Mouse (Mus musculus) left cerebral cortex, adult 9 months (tissue): ENCODE data around the gene Hivep2.

Experiments
- DNase-seq, 2 experiments: peaks; one replicate each; pipeline ENCODE4 v3.0.0; 2022; ENCODE audit warnings: low spot score in 2 of 2

The Hivep2 gene

GRCm38 (mm10) chr10:14048322-14048915 is 82.5 kb downstream of the Hivep2 start:
- DNase-seq, result no peak

GRCm38 (mm10) chr10:14048916-14049445 is 83.1 kb downstream of the Hivep2 start:
- DNase-seq, result no peak

GRCm38 (mm10) chr10:14049686-14050085 is 83.8 kb downstream of the Hivep2 start:
- DNase-seq, result no peak

GRCm38 (mm10) chr10:14050586-14050985 is 84.7 kb downstream of the Hivep2 start:
- no peak for DNase-seq

DNA sequence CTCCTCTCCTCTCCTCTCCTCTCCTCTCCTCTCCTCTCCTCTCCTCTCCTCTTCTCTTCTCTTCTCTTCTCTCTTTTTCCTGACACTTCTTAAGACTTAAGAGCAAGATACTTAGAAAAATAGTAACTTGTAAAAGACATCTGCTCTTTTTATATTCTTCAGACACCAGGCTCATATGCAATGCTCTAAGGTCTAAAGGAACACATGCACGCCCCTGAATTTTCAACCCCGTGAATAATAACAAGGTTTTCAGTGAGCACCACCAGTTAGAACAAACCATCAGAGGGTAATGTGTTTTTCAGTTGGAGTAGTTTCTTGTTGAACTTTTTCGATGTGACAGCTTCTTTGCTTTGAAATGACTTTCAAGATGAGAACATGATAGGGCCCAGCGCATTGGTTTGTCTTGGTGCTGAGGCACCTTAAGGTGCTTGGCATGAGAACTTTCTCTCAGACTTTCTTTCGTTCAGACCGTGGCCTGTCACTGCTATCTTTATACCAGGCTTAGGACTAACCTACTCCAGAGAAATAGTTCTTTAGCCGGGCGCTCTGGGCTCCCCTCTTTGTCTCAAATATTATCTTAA is 86.3 kb downstream of the Hivep2 start:
- DNase-seq, result no peak

DNA sequence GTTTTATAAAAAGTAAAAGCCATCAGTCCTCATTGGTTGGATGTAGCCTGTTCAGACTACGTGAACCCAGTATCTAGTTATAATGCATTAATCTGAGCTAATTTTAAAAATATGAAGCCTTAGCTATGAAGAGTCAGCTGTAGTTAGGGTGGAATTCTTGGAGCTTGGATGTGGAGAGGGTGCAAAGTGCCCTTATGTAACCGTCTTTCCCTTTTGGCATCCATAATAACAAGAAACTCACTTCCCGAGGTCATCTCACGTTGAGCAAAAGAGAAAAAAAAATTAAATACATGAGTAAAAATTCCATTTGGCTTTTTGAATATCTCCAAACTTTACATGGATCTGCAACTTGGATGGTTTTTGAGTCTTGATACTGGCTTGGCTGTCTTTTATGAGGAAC is 89.0 kb downstream of the Hivep2 start:
- DNase-seq, result no peak

DNA sequence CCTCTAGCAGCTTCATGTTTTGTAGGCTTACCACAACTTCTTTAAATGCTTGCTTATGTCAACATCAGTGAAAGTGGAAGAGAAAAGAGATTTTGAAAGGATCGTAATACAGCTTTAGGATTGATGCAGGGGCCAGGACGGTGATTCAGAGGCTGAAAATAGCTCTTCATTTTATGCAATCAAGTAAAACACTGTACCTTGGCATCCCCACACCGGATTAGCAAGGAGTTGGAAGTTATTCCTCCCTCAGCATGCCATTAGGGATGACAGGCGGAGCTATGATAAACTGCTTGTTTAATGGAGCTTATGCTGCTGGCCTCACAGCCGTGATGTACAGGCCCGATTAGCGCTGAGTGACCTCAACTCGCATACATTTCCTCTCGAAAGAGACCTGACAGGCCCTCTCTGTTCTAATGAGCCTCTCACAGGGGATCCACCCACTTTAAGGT is 89.7 kb downstream of the Hivep2 start:
- no peak for DNase-seq

DNA sequence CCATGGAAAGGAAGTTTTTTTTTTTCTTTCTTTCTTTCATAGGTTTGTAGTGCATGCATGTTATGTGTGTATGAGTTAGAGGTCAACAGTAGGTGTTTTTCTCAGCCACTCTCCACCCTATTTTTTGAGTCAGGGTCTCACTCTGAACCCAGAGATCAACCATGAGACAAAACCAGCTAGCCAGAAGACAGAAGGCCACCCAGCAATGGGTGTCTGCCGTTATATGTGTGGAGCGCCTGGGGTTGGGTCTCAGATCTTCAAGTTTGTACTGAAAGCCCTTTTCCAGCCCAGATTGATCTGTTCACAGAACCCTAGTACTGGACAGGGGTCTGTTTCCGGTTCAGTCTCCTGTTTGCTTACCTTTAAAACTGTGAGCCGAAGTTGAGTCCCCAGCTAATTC is 90.2 kb downstream of the Hivep2 start:
- DNase-seq, result no peak

DNA sequence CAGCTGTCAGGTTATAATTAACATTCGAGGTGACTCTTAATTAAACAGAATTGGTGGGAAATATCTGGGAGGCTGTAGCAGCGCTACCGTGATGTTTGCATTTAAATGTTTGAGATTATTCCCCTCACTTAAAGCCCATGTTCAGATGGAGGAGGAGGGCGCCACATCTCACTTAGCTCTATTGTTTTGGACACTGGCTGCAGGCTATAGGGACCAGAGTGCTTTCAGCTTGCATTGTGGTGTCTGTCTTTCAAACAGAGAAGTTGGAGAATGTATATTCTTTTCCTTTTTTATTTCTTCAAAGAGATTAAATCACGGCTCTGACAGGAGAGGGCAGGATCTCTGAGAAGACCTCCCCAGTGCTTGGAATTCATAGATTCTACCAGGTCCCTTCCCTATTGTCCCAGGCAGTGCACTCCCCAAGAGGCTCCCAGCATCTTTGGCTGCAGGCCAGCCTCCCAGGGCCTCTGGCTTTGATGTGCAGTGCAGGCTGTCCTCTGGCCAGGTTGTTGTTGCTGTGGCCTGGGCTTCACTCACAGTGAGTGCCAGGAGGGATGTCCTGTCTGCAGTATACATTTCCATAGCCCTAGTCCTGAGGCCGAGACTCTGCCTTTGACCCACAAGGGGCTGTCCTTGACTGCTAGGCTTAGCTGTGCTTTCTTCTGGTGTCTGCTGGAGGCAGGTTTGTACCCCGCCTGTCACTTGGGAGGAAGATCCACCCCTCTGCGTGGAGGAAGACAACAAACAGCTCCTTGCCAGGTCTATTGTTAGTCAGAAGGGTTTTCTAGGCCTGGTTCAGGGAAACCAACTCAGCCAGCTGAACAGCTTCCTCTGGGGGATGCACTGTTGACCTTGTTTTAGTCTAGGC is 90.9 kb downstream of the Hivep2 start:
- no peak for DNase-seq

GRCm38 (mm10) chr10:14057841-14058605 is 92.1 kb downstream of the Hivep2 start:
- DNase-seq, result no peak

DNA sequence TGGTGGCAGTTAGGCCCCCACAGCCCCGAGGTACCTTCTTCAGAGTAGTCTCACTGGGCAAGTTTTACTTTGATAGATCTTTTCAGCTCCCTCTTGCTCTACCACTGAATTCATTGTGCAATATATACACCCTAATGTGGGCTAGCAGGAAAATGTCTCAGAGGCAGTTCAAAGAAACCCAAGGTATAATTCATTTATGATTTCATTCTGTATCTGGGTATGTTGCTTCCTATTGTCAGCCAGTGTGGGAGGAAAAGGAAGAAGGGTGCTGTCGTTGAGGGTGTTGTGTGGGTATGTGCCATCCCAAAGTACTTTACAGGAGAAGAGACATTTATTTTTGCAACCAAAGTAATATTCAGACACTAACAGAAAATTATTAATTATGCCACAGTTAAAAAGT is 92.9 kb downstream of the Hivep2 start:
- DNase-seq, result no peak

GRCm38 (mm10) chr10:14059581-14059980 is 93.7 kb downstream of the Hivep2 start:
- DNase-seq, result no peak

- DNase-seq, result no peak
These were observed 94.4 kb downstream of the Hivep2 start for GRCm38 (mm10) chr10:14060302-14060701.

GRCm38 (mm10) chr10:14063226-14063625 is 97.4 kb downstream of the Hivep2 start:
- no peak for DNase-seq

DNA sequence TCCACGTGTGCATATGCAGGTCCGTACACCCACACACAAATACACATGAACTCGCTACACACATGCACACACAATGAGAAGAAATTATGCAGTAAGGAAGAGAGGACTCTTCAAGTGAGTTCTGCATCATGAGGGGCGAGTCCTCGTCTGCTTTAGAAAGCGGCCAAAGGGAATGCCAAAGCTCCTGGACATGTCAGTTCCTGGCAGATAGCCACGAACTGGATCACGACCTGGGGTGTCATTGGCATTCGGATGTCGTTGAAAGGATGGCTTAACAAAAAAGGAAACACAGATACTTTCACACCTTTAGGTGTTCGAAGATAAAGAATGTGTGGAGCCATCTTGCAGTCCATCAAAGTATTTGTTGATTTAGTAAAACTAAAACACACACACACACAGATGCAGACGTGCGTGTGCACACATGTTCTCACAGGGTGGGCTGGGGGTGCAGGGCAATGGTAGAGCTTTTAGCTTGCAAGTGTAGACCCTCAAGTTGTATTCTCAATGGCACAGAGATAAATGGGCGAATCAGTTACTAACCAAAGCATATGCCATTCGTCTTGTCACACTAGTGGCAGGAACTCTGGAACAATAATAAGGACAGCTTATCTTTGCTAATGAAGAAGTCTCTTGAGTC is 99.0 kb downstream of the Hivep2 start:
- DNase-seq, result no peak

DNA sequence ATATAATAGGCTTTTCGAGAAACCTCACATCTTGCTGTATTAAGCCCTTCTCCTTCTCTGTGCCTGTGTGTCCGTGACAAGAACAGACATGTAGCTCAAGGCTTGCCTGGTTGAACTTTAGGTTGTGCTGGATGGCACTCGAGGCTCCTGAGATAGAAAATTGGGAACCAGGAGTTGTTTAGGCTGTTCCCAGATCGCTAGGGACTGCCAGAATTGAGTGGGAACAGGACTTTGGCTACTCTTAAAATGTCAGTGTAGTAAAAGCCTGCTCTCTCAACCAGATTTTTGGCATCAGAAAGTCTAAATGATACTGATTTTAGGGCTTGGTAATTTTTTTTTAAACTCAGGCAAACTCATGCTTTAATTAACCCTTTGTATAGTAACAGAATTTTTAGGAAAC is 101.9 kb downstream of the Hivep2 start:
- DNase-seq, result no peak

- no peak for DNase-seq
These were observed 104.7 kb downstream of the Hivep2 start for GRCm38 (mm10) chr10:14070498-14071079.

GRCm38 (mm10) chr10:14072504-14072903 is 106.6 kb downstream of the Hivep2 start:
- no peak for DNase-seq

DNA sequence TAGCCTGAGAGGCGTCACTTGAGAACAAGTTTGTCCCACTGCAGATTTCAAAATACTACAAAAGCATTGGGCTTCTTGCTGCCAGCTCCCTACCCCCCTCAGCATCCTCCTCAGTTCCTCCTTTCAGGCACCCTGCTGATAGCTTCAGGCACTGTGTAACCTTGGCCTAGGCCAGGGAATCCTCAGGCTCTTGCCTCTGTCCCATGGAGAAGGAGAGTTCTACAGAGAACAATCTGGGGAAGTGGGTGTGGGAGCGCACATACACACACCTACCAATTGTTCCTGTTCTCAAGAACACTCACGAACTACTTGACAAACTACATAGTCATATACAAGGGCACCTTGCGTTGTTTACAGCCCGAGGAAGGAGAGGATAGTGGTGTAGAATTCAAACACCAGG is 109.9 kb downstream of the Hivep2 start:
- no peak for DNase-seq

GRCm38 (mm10) chr10:14076880-14077279 is 111.0 kb downstream of the Hivep2 start:
- DNase-seq, result no peak

DNA sequence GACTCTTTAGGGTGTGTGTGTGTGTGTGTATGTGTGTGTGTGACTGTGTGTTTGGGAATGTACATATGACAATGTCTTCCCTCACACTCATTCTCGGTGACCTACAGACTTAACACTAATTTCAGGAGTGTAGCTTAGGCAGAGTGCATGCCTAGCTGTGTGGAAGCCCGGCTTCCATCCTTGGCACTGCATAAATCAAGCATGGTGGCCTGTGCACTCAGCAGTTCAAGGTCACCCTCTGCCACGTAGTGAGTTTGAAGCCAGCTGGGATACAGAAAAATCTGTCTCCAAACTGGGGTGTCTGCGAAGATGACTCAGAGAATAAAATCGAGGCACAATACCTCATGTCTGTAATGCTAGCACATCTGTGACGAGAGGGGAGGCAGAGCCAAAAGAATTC is 115.0 kb downstream of the Hivep2 start:
- DNase-seq, result no peak
